Mouse (Mus musculus): Measurements from ENCODE around the gene Madcam1. TPM values are rescaled to one million over a fixed set of nuclear protein-coding genes. Genes with fewer than 3 reads are reported as not detected.
"Not testable (repeated sequence)": the region's sequence is repeated elsewhere in the genome, so short reads cannot be mapped to it uniquely, and the experiment has no call there.

The Madcam1 gene
- polyA plus RNA-seq, 1 experiment from 2014 or later, result 1.1 TPM

DNA sequence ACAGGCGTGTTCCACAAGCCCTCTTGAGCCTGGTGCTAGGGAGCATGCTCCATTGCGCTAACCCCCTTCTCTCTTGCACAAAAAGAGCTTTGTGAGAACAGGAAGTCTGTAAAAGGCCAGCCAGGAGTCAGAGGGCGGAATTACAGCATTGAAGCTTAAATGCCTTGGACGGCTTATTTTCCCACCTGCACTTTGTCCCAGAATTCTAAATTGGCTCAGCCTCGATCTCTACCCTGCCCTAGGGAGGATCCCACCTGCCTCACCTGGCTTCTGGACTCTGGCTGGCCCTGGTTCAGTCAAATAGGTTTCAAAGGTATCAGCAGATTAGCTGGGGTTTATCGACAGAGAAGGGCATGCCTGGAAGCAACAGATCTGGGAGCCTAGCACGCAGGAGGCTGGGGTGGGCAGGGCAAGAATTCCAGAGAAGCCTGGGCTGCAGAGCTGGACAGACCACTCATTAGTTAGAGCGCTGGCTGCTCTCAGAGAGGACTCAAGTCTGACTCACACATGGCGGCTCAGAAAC, 31.8 kb downstream of the Madcam1 start:
- Histone ChIP-seq H3K9ac (0 out of 2 replicates have a peak overlapping the region, but pooled peaks have one; percentile 3), H3K4me1 (replicated peaks) (no peaks in the 10 kb centered on the region), H3K9me3 (no peaks in the 10 kb centered on the region), H3K4me3 (no peak overlapping the region), H3K36me3 (no peaks in the 10 kb centered on the region), H3K27me3 (no peaks in the 10 kb centered on the region), H3K4me2 (no peak overlapping the region), H3K27ac (replicated peaks) (no peak overlapping the region)
- WGBS, result 61% methylated on average over 9 of the region's 9 CpGs
- ATAC-seq (ENCODE audit: low read depth), result no peak

DNA sequence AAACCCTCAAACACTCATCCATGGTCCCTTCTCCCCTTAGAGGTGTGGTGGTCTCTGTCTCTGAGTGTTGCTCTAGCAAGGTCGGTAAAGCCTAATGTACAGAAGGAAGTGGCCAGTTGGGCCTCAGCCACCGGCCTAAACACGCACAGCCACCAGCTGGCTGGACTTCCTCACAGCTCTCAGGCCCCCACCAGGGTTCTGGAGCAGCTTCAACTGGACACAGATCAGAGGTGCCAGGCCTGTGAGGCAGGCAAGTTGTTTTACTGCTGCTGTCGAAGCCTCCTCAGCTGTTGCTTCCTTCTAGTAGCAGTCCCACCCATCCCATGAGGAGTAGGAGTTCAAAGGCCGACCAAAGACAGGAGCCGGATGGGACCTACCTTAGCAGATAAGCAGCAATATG, 33.6 kb downstream of the Madcam1 start:
- H3K4me1 ChIP-seq (replicated peaks), result no peaks in the 10 kb centered on the region
- no peak for ATAC-seq (ENCODE audit: low read depth)
- H3K27ac ChIP-seq (replicated peaks), result no peak overlapping the region
- no peak overlapping the region for H3K4me3 ChIP-seq
- no peaks in the 10 kb centered on the region for H3K9me3 ChIP-seq
- WGBS, result 84% methylated on average over 6 of the region's 6 CpGs
- no peaks in the 10 kb centered on the region for H3K27me3 ChIP-seq
- no peaks in the 10 kb centered on the region for H3K36me3 ChIP-seq
- H3K4me2 ChIP-seq, result no peak overlapping the region
- H3K9ac ChIP-seq, result no peak overlapping the region

DNA sequence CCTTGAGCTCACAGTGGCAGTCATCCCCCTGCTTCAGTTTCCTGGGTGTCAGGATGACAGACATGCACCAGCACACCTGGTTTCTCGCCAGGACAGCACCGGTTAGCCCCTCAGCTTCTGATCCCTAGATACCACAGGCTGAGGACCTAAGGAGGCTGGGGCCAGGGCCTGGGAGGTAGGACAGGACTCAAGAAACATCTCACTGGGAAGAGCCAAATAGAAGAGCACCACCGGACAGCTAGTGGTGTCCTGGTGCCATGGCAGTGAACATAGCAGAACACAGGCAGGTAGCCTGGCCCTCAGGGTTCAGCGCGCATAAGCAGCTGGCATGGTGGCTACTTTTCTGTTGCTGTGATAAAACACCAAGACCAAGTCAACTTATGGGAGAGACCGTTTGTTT, 34.1 kb downstream of the Madcam1 start:
- Histone ChIP-seq H3K27ac (replicated peaks) (no peak overlapping the region), H3K4me1 (replicated peaks) (no peaks in the 10 kb centered on the region), H3K36me3 (no peaks in the 10 kb centered on the region), H3K27me3 (no peaks in the 10 kb centered on the region), H3K4me3 (no peak overlapping the region), H3K9me3 (no peaks in the 10 kb centered on the region), H3K4me2 (no peak overlapping the region), H3K9ac (no peak overlapping the region)
- no peak for ATAC-seq (ENCODE audit: low read depth)
- 92% methylated on average over 6 of the region's 6 CpGs for WGBS

DNA sequence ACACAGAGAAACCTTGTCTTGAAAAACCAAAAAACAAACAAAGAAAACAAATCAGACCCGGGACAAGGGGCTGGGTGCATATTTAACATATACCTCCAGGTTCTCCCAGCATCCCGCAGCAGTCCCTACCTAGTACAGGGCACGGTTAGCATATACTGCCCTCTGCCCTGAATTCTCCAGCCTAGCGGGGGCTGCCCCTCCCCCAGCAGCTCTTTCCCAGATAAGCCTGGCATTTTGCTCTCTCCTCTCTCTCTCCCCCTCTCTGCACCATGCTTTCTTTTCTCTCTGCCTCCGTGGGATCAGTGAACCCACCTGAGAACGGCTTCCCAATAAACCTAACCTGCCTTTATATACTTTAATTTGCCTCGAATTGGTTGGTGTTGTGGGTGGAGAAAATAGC, 36.3 kb downstream of the Madcam1 start:
- H3K4me2 ChIP-seq, result no peak overlapping the region
- H3K4me3 ChIP-seq, result no peak overlapping the region
- H3K36me3 ChIP-seq, result no peaks in the 10 kb centered on the region
- H3K9me3 ChIP-seq, result no peaks in the 10 kb centered on the region
- no peak overlapping the region for H3K9ac ChIP-seq
- H3K27ac ChIP-seq (replicated peaks), result no peak overlapping the region
- peaks cover 9% of the 10 kb centered on the region for H3K4me1 ChIP-seq (replicated peaks)
- 53% methylated on average over 7 of the region's 7 CpGs for WGBS
- ATAC-seq (ENCODE audit: low read depth), result no peak
- no peaks in the 10 kb centered on the region for H3K27me3 ChIP-seq

DNA sequence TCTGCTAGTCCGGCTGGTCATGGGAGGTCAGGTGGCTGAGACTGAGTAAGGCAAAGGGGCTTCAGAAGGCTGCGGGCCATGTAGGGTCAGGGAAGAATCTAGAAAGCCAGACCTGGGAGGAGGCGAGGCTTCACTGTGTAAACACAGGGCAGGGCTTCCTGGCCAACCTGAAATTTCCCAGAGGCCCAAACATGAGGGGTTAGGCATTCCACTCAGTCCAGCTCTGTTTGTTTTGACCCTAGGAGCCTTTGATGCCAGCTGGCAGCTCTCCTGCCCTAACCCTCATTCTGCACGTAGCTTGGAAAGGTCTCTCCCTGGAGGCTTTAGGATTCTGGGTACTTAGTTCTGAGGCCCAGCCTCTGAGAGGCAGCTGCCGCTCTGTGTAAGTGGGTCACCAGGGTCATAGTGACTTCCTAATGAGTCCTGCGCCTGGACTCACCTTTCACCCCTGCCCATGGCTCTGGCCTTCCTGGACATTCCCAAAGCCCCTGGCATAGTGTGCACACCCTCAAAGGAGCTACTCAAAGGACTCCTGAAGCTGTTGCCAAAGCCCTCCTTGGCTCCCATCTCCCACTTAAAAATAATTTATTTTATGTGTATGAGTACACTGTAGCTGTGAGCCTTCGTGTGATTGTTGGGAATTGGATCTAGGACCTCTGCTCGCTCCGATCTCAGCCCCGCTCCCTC, 37.2 kb downstream of the Madcam1 start:
- Histone ChIP-seq H3K4me1 (replicated peaks) (peaks cover 18% of the 10 kb centered on the region), H3K4me3 (no peak overlapping the region), H3K27ac (replicated peaks) (peak overlapping the region; percentile 13; the same call in 1 of the 2 replicates), H3K36me3 (0 out of 2 replicates have a peak, but pooled peaks cover 1% of the 10 kb centered on the region), H3K9ac (no peak overlapping the region), H3K27me3 (no peaks in the 10 kb centered on the region), H3K4me2 (no peak overlapping the region), H3K9me3 (no peaks in the 10 kb centered on the region)
- 70% methylated on average over 10 of the region's 10 CpGs for WGBS
- no peak for ATAC-seq (ENCODE audit: low read depth)

DNA sequence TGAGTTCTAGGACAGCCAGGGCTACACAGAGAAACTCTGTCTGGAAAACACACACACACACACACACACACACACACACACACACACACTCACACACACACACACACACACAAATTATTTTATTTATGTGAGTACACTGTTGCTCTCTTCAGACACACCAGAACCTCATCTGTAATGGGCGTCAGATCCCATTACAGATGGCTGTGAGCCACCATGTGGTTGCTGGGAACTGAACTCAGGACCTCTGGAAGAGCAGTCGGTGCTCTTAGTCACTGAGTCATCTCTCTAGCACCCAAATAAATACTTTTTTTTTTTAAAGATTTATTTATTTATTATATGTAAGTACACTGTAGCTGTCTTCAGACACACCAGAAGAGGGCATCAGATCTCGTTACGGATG, 38.6 kb downstream of the Madcam1 start:
- H3K9ac ChIP-seq; H3K4me3 ChIP-seq; ATAC-seq (ENCODE audit: low read depth); H3K27ac ChIP-seq (replicated peaks); H3K9me3 ChIP-seq; H3K27me3 ChIP-seq; H3K4me2 ChIP-seq: not testable (repeated sequence)
- Histone ChIP-seq H3K4me1 (replicated peaks) (peaks cover 32% of the 10 kb centered on the region), H3K36me3 (0 out of 2 replicates have a peak, but pooled peaks cover 13% of the 10 kb centered on the region)
- 84% methylated on average over 4 of the region's 4 CpGs for WGBS

DNA sequence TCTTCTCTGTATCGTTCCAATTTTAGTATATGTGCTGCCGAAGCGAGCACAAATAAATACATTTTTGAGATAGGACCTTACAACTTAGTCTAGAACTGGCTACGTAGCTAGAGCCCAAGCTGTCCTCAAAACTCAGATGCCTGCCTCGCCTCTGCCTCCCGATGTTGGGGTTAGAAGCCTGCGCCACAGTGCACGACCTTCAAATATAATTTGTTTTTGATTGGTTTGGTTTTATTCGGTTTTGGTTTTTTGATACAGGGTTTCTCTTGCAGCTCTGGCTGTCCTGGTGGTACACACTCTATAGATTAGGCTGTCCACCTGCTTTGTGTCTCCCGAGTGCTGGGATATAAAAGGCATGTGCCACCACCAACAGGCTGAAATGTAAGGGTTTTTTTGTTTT, 39.2 kb downstream of the Madcam1 start:
- Histone ChIP-seq H3K36me3 (peaks cover 15% of the 10 kb centered on the region; the same call in 1 of the 2 replicates), H3K27me3 (no peaks in the 10 kb centered on the region), H3K4me2 (peak overlapping the region; percentile 99), H3K4me3 (peak overlapping the region; percentile 59), H3K4me1 (replicated peaks) (peaks cover 33% of the 10 kb centered on the region), H3K9me3 (no peaks in the 10 kb centered on the region), H3K27ac (replicated peaks) (peak overlapping the region; percentile 57), H3K9ac (peak overlapping the region; percentile 63)
- no peak for ATAC-seq (ENCODE audit: low read depth)
- 75% methylated on average over 10 of the region's 10 CpGs for WGBS

DNA sequence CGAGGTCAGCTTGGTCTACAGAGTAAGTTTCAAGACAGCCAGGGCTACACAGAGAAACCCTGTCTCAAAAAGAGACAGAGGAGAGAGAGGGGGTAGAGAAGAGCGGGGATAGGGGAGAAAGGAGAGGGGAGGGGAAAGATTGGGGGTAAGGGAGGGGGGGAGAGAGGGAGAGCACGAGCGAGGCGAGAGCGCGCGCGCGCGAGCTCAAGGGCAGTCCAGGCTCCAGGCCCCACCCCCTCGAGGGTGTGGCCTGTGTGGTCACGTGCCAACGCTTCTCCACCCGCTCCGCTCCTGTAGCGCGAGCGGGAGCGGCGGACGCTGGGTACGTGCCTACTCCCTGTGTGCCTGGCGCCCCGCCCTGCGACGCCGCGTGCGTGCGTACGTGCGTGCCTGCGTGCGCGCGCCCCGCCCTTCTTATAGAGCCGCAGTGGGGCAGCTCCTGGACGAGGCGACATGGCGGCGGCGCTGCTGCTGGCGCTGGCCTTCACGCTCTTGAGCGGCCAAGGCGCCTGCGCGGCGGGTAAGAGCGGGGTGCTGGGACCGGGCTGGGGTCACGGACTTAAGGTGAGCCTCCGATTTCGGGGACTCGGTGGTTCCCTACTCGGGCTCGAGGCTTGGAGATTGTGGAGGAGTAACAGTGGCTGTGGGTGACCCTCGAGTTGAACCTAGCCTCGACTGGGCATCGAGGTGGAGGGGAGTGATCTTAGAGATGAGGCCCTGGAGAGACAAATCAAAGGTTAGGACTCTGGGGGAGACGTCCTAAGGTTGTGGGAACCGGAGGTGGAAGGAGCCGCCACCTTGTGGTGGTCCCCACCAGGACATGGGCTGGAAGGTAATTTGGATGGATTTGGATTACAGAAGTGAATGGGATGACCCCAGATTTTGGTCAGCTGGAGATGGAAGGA, 40.0 kb downstream of the Madcam1 start, which contains the start of gene Bsg:
Gene Bsg, plus strand, starts transcription at position 427 of the 905 bp plus-strand sequence.
- peak; percentile 95 for ATAC-seq (ENCODE audit: low read depth)
- peaks cover 33% of the 10 kb centered on the region for H3K4me1 ChIP-seq (replicated peaks)
- 1% methylated on average over 53 of the region's 65 CpGs for WGBS
- peak within 1 kb of the TSS; percentile 84 for H3K27ac ChIP-seq (replicated peaks)
- H3K9me3 ChIP-seq, result no peaks in the 10 kb centered on the region
- peaks cover 22% of the 10 kb centered on the region for H3K36me3 ChIP-seq
- H3K4me2 ChIP-seq, result peak within 1 kb of the TSS; percentile 99
- peak within 1 kb of the TSS; percentile 59 for H3K4me3 ChIP-seq
- H3K27me3 ChIP-seq, result no peaks in the 10 kb centered on the region
- H3K9ac ChIP-seq, result peak within 1 kb of the TSS; percentile 85

DNA sequence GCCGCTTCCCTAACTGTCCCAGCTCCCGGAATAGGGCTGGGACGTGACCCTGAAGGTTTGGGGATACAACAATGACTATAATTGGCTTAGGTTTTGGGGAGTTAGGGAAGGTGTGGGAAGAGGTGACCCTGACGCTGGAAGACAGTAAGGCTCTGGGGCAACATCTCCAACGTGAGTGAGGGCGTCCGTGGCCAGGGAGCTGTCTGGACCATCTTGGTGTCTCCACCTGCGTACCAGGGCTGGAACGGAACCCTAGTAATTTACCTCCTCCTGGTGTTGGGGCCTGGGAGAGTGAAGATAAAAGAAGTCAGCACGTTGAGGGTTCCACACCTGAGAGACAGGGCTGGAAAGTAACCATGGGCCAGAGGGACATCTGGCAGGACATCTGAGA, 40.6 kb downstream of the Madcam1 start:
- H3K4me3 ChIP-seq, result peak overlapping the region; percentile 59
- H3K27me3 ChIP-seq, result no peaks in the 10 kb centered on the region
- H3K4me2 ChIP-seq, result peak overlapping the region; percentile 99
- peak overlapping the region; percentile 84 for H3K27ac ChIP-seq (replicated peaks)
- peak; percentile 1 for ATAC-seq (ENCODE audit: low read depth)
- peak overlapping the region; percentile 85 for H3K9ac ChIP-seq
- peaks cover 33% of the 10 kb centered on the region for H3K4me1 ChIP-seq (replicated peaks)
- no peaks in the 10 kb centered on the region for H3K9me3 ChIP-seq
- WGBS, result 5% methylated on average over 10 of the region's 10 CpGs
- peaks cover 29% of the 10 kb centered on the region for H3K36me3 ChIP-seq

DNA sequence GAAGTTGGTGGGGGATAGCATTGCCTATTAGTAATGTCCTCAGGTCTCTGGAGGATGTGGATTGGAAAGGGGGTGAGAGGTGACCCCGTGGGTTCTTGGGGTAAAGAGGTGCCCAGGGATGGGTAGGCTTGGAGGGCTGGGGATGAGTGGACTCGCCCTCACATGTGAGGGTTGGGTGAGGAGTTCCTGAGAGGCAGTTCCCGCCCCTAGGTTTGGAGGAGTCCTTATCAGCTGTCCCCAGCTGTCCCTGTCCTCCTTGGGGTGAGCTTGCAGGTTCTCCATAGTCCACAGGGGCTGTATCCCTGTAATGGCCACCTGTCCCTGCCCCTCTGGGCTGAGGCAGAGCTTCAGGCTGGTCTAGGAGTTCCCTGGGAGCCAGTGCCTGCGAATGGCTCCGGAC, 41.6 kb downstream of the Madcam1 start:
- peaks cover 33% of the 10 kb centered on the region for H3K4me1 ChIP-seq (replicated peaks)
- peaks cover 39% of the 10 kb centered on the region for H3K36me3 ChIP-seq
- no peaks in the 10 kb centered on the region for H3K9me3 ChIP-seq
- H3K27ac ChIP-seq (replicated peaks), result no peak overlapping the region; the same call in 1 of the 2 replicates
- WGBS, result 90% methylated on average over 5 of the region's 5 CpGs
- peak overlapping the region; percentile 85 for H3K9ac ChIP-seq
- H3K4me3 ChIP-seq, result peak overlapping the region; percentile 59
- no peak for ATAC-seq (ENCODE audit: low read depth)
- H3K27me3 ChIP-seq, result no peaks in the 10 kb centered on the region
- peak overlapping the region; percentile 99 for H3K4me2 ChIP-seq

DNA sequence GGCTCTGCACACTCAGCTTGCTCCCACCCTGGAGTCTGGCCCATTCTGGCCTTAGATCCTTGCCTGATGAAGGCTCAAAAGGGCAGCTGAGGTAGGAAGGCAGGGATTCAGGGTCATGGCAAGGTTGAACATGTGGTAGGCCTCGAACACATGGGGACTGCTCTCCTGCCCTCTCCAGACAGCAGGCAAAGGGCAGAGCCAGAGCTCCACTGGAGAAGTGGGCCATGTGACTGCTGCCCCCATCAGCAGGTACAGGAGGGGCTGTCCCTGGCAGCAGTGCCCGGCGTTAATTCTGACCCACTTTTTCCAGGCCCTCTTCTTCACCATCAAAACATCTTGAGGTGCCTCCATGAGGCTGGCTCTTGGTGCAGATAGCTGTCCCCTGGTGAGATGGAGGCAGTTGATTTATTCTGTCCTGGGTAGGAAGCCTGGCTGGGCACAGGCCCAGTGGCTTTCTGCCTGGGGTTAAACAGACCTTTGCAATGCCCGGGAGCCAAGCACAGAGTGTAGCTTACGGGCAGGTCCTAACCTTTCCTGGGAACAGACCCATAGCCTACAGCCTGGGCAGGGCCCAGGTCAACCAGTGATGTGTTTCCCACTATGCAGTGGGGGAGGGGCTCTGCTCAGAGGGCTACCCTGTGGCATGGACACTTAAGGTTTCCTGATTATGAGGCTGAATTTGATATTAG, 42.2 kb downstream of the Madcam1 start:
- H3K9ac ChIP-seq, result peak overlapping the region; percentile 85
- WGBS, result 90% methylated on average over 5 of the region's 5 CpGs
- H3K4me2 ChIP-seq, result peak overlapping the region; percentile 99
- no peaks in the 10 kb centered on the region for H3K9me3 ChIP-seq
- peaks cover 33% of the 10 kb centered on the region for H3K4me1 ChIP-seq (replicated peaks)
- no peak overlapping the region; the same call in 1 of the 2 replicates for H3K27ac ChIP-seq (replicated peaks)
- H3K27me3 ChIP-seq, result no peaks in the 10 kb centered on the region
- no peak for ATAC-seq (ENCODE audit: low read depth)
- H3K36me3 ChIP-seq, result peaks cover 45% of the 10 kb centered on the region
- peak overlapping the region; percentile 59 for H3K4me3 ChIP-seq

Measured in neural tube, embryonic 13.5 days (tissue).